ENCODE assay signal across 9 mouse cellular contexts in the genomic region with DNA sequence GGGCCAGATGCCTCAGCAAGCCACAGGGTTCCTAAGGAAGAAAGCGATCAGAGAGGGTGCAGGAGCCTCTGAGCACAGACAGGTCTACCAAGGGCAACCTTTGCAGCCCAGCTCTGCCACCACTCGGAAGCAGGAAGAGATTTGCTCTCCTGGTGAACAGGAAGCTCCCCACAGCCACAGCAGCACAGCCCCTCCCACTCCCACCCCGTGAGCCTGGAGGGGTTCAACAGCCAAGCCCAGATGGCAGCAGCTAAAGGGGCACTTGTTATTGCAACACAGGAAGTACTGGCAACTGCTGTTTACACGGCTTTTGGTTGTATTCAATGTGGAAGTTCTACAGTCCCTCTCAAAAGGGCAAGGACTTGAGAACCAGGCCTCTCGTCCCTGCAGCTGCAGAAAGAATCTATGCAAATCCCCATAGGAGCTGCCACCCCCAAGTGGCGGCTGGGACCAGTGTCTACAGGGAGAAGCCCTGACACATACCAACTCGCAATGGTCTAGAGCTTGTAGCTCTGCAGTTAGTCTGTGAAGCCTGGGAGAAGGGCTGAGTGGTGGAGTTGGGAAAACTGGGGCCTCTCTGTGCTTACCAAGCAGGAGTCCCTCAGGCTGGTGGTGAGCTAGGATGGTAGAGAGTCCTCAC. TPM values are rescaled to one million over a fixed set of nuclear protein-coding genes. Genes with fewer than 3 reads are reported as not detected.
DNase-seq lines count a peak whose midpoint lies in the region; ATAC-seq and TF ChIP-seq lines count a peak whose summit lies in the region.
"Had no signal": no experiment of that assay in that cellular context is flagged by ENCODE, and none has a peak within 500 bp of the region (broad histone marks: within the 10 kb centered on the region; RNA-seq: fewer than 3 reads in every experiment).

No protein-coding gene starts in this region.

- no peak for TF ChIP-seq POLR2A in kidney, adult 2 months (IDR thresholded peaks at IDR 0.05; ENCODE audit: low read depth, low read length)

- H3K9ac ChIP-seq in heart, embryonic 13.5 days = peak overlapping the region; percentile 25; the same call in 1 of the 2 replicates
- no peak overlapping the region for H3K9ac ChIP-seq in limb, embryonic 12.5 days (replicated peaks)
- H3K9ac ChIP-seq: neural tube, embryonic 12.5 days had no signal

- DNase-seq in kidney, adult 2 months = peak; percentile 30
- no peak for DNase-seq in kidney, adult 18-20 months
- DNase-seq in ZHBTc4 (ENCODE audit: low read depth, low spot score) = peak; percentile 27
- no peak for DNase-seq in testis, postnatal 14 days (ENCODE audit: low spot score)

- no peaks in the 10 kb centered on the region for H3K9me3 ChIP-seq in heart, embryonic 13.5 days
- H3K9me3 ChIP-seq in limb, embryonic 12.5 days = no peaks in the 10 kb centered on the region
- H3K9me3 ChIP-seq: neural tube, embryonic 12.5 days had no signal

- no peak overlapping the region for H3K4me3 ChIP-seq in kidney, adult 2 months (ENCODE audit: insufficient read depth, low read depth, low read length)
- no peak overlapping the region for H3K4me3 ChIP-seq in heart, embryonic 13.5 days
- no peak overlapping the region for H3K4me3 ChIP-seq in limb, embryonic 12.5 days (replicated peaks)
- H3K4me3 ChIP-seq: neural tube, embryonic 12.5 days had no signal

- TF ChIP-seq CTCF in kidney, adult 2 months (conservative IDR thresholded peaks at IDR 0.05; ENCODE audit: insufficient read depth, insufficient read length, low read depth, low read length) = no peak

- no peaks in the 10 kb centered on the region for H3K27me3 ChIP-seq in kidney, adult 2 months (replicated peaks; ENCODE audit: control insufficient read depth, insufficient read depth, low read length)
- H3K27me3 ChIP-seq in heart, embryonic 13.5 days (replicated peaks) = no peaks in the 10 kb centered on the region
- H3K27me3 ChIP-seq in limb, embryonic 12.5 days = no peaks in the 10 kb centered on the region
- H3K27me3 ChIP-seq: neural tube, embryonic 12.5 days had no signal

- peak overlapping the region; percentile 68 for H3K27ac ChIP-seq in kidney, adult 2 months (ENCODE audit: insufficient read depth, low read depth, low read length)
- peak overlapping the region; percentile 66 for H3K27ac ChIP-seq in heart, embryonic 13.5 days (replicated peaks)
- H3K27ac ChIP-seq in limb, embryonic 12.5 days = peak overlapping the region; percentile 72
- H3K27ac ChIP-seq: neural tube, embryonic 12.5 days had no signal

- 50% methylated on average over 7 of the region's 7 CpGs for WGBS in kidney, adult 2 months
- WGBS in heart, embryonic 13.5 days = 31% methylated on average over 7 of the region's 7 CpGs
- 39% methylated on average over 7 of the region's 7 CpGs for WGBS in limb, embryonic 12.5 days

- no peak for ATAC-seq in heart, embryonic 13.5 days (ENCODE audit: extremely low read depth, insufficient number of reproducible peaks, low FRiP score, low TSS enrichment)
- ATAC-seq in limb, embryonic 12.5 days (ENCODE audit: insufficient number of reproducible peaks, insufficient read depth, low FRiP score, low TSS enrichment, low read depth) = no peak
- peak; percentile 48 for ATAC-seq in monocyte, adult 5-6 weeks (replicated peaks; ENCODE audit: insufficient number of reproducible peaks, low FRiP score, low TSS enrichment, poor library complexity, severe bottlenecking)
- no peak for ATAC-seq in erythroid progenitor cell, adult 5-6 weeks (replicated peaks; ENCODE audit: low FRiP score, poor library complexity, severe bottlenecking)

- H3K4me2 ChIP-seq in heart, embryonic 13.5 days = no peak overlapping the region
- H3K4me2 ChIP-seq in limb, embryonic 12.5 days = no peak overlapping the region
- H3K4me2 ChIP-seq: neural tube, embryonic 12.5 days had no signal

- no peaks in the 10 kb centered on the region; the same call in 1 of the 2 replicates for H3K4me1 ChIP-seq in kidney, adult 2 months (ENCODE audit: control insufficient read depth, insufficient read depth, low read length)
- peaks cover 19% of the 10 kb centered on the region for H3K4me1 ChIP-seq in heart, embryonic 13.5 days
- H3K4me1 ChIP-seq in limb, embryonic 12.5 days (replicated peaks) = peaks cover 22% of the 10 kb centered on the region; the same call in 1 of the 2 replicates
- H3K4me1 ChIP-seq: neural tube, embryonic 12.5 days had no signal

- H3K36me3 ChIP-seq in kidney, adult 2 months (ENCODE audit: control insufficient read depth, insufficient read depth, low read length) = no peaks in the 10 kb centered on the region
- H3K36me3 ChIP-seq in heart, embryonic 13.5 days = no peaks in the 10 kb centered on the region
- H3K36me3 ChIP-seq in limb, embryonic 12.5 days = no peaks in the 10 kb centered on the region
- H3K36me3 ChIP-seq: neural tube, embryonic 12.5 days had no signal

RNA-seq across cellular contexts. Expression of gene Lrrc8d, which starts 51.0 kb away (rescaled TPM):
- polyA plus RNA-seq in kidney, adult 2 months (2012; rRNA removed) = 34.4 and 35.4 TPM in 2 replicates
- polyA plus RNA-seq in heart, embryonic 13.5 days (2015; fragmentation: Nextera tagmentation; extraction: Ambion mirVana) = 7.6 and 9.0 TPM in 2 replicates
- 22.9 and 23.1 TPM in 2 replicates for polyA plus RNA-seq in limb, embryonic 12.5 days (2016; fragmentation: Nextera tagmentation; extraction: Ambion mirVana)
- total RNA-seq in monocyte, adult 5-6 weeks (2017) = 40.9 to 56.0 TPM (median 41.9 TPM) in 3 replicates
- 13.4 and 18.0 TPM in 2 replicates for total RNA-seq in erythroid progenitor cell, adult 5-6 weeks (2015; ENCODE audit: low replicate concordance)
- total RNA-seq in erythroid progenitor cell, adult 5-6 weeks (2017; ENCODE audit: low replicate concordance) = 6.9 and 10.8 TPM in 2 replicates

Comparison
In these comparisons a context has a peak if more than half of its experiments do, and no peak if none do; other contexts are left out.
1. DNase-seq: peak in kidney, adult 2 months (single experiment) and ZHBTc4 (single experiment); none in kidney, adult 18-20 months (single experiment) and testis, postnatal 14 days (single experiment).
2. Peak in every context shown above with its lines, with median percentiles within 50 percentile points of each other: H3K27ac ChIP-seq.